Mouse (Mus musculus): Measurements from ENCODE around the gene Copg2. TPM values are rescaled to one million over a fixed set of nuclear protein-coding genes. Genes with fewer than 3 reads are reported as not detected.

Copg2 gene
- total and polyA plus RNA-seq, 3 experiments, result 20.4 to 45.8 (median 32.8) TPM

GRCm38 (mm10) chr6:30730301-30730971 is 166.2 kb downstream of the Copg2 start:
- no peak for TF ChIP-seq CTCF (IDR thresholded peaks at IDR 0.05; ENCODE audit: low read depth, low read length)
- no peak for TF ChIP-seq GATA1 (IDR thresholded peaks at IDR 0.05; ENCODE audit: borderline replicate concordance, low read length)
- no peak for TF ChIP-seq TAL1 (conservative IDR thresholded peaks at IDR 0.05; ENCODE audit: low read depth, low read length)
- Histone ChIP-seq H3K27me3 (ENCODE audit: insufficient read depth, low read length) (peaks cover 40% of the 10 kb centered on the region), H3K4me3 (ENCODE audit: low read depth, low read length) (no peak overlapping the region), H3K36me3 (replicated peaks) (no peaks in the 10 kb centered on the region), H3K4me1 (ENCODE audit: insufficient read depth, low read depth, low read length) (no peaks in the 10 kb centered on the region), H3K9me3 (replicated peaks) (no peaks in the 10 kb centered on the region)
- ATAC-seq (ENCODE audit: extremely low read depth, insufficient number of reproducible peaks, low FRiP score, poor library complexity, severe bottlenecking) (no peak), DNase-seq (ENCODE audit: low spot score) (no peak)

DNA sequence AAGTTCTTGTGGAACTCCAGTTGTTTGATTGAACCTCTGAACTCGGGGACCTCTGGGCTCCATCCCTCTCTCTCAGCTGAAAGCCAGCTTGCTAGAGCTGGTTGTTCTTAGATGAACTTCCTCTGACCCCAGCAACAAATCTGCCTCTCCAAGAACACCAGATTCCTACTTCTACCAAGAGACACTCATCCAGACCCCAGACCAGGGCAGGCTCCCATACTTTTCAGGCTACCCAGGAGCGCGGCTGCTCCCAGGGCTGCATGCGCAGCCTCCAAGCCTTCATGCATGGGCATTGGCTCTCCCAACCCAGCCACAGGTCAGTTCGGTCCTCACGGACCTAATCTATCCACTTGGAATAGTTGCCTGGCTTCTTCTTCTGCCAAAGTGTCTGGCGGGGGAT is 173.3 kb downstream of the Copg2 start, which contains the start of gene Mest:
TSS of gene Mest (plus strand) at position 217 of the 400 bp plus-strand sequence.
- peaks cover 15% of the 10 kb centered on the region for H3K27me3 ChIP-seq (ENCODE audit: insufficient read depth, low read length)
- H3K4me3 ChIP-seq (ENCODE audit: low read depth, low read length), result no peak within 1 kb of the TSS
- no peaks in the 10 kb centered on the region for H3K9me3 ChIP-seq (replicated peaks)
- no peaks in the 10 kb centered on the region for H3K4me1 ChIP-seq (ENCODE audit: insufficient read depth, low read depth, low read length)
- DNase-seq (ENCODE audit: low spot score), result no peak
- TF ChIP-seq POLR2AphosphoS5 (IDR thresholded peaks at IDR 0.05; ENCODE audit: insufficient replicate concordance, low read depth, low read length), result no peak
- no peak for TF ChIP-seq CTCF (IDR thresholded peaks at IDR 0.05; ENCODE audit: low read depth, low read length)
- TF ChIP-seq GATA1 (IDR thresholded peaks at IDR 0.05; ENCODE audit: borderline replicate concordance, low read length), result no peak
- no peak for TF ChIP-seq TAL1 (conservative IDR thresholded peaks at IDR 0.05; ENCODE audit: low read depth, low read length)
- no peak for TF ChIP-seq GATA2 (IDR thresholded peaks at IDR 0.05; ENCODE audit: borderline replicate concordance, low read depth, low read length)
- ATAC-seq (ENCODE audit: extremely low read depth, insufficient number of reproducible peaks, low FRiP score, poor library complexity, severe bottlenecking), result no peak
- no peaks in the 10 kb centered on the region for H3K36me3 ChIP-seq (replicated peaks)

DNA sequence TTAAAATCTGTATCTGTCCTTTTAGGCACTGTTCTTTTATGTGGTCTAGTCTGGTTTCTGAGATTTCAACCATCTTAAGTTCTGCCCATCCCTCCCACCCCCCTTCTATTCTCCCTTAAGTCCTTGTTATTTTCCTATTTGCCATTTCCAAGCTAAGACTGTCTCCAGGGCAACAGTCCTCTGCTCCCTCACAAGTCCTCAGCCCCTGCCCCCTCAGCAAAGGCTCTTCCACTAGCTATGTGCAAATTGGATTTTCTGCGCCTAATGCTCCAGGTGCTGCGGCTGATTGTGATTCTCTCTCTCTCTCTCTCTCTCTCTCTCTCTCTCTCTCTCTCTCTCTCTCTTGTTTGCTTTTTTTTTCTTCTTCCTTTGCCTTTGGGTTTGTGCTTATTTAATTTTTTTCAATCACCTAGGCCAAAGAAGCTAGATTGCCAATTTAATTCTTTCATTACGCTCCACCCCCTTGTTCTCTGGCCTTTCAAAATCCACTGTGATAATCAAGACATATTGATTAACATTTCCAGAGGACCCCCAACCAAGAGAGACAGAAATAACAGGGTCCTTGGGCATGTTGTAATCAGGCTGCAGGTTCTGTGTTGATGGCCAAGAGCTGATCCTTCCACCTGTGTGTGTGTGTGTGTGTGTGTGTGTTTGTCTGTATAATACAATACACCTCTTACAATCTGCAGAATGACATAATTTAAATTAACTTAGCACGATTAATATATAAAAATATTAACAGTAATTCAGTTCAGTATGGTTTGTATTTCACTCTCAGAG is 174.0 kb downstream of the Copg2 start:
- H3K36me3 ChIP-seq (replicated peaks), result no peaks in the 10 kb centered on the region
- ATAC-seq (ENCODE audit: extremely low read depth, insufficient number of reproducible peaks, low FRiP score, poor library complexity, severe bottlenecking) (no peak), DNase-seq (ENCODE audit: low spot score) (no peak)
- TF ChIP-seq GATA2 (IDR thresholded peaks at IDR 0.05; ENCODE audit: borderline replicate concordance, low read depth, low read length) (no peak), GATA1 (IDR thresholded peaks at IDR 0.05; ENCODE audit: borderline replicate concordance, low read length) (no peak), CTCF (IDR thresholded peaks at IDR 0.05; ENCODE audit: low read depth, low read length) (no peak), TAL1 (conservative IDR thresholded peaks at IDR 0.05; ENCODE audit: low read depth, low read length) (no peak), POLR2AphosphoS5 (IDR thresholded peaks at IDR 0.05; ENCODE audit: insufficient replicate concordance, low read depth, low read length) (no peak)
- no peaks in the 10 kb centered on the region for H3K9me3 ChIP-seq (replicated peaks)
- H3K4me1 ChIP-seq (ENCODE audit: insufficient read depth, low read depth, low read length), result no peaks in the 10 kb centered on the region
- peaks cover 10% of the 10 kb centered on the region; the same call in 1 of the 2 replicates for H3K27me3 ChIP-seq (ENCODE audit: insufficient read depth, low read length)
- H3K4me3 ChIP-seq (ENCODE audit: low read depth, low read length), result no peak overlapping the region

DNA sequence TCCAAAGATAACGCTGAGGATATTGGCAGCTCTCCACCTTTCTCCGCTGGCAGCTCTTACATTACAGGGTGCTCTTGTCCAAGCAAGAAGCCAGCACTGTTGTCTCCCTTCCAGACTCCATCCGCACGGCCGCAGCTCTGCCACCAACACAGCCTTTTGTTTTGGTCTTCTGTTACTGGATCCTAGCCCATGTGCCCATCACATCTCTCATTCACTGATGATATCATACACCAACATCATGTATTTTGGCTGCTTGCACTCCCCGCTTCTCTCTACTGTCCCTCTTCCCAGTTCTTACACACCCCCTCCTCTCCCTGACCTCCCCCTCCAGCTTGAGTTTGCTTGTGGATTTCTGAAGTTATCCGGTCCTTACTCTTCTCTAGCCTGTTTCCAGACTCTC is 179.8 kb downstream of the Copg2 start:
- no peak for DNase-seq (ENCODE audit: low spot score)
- no peaks in the 10 kb centered on the region for H3K36me3 ChIP-seq (replicated peaks)
- no peaks in the 10 kb centered on the region; the same call in 1 of the 2 replicates for H3K4me1 ChIP-seq (ENCODE audit: insufficient read depth, low read depth, low read length)
- TF ChIP-seq POLR2AphosphoS5 (IDR thresholded peaks at IDR 0.05; ENCODE audit: insufficient replicate concordance, low read depth, low read length) (no peak), TAL1 (conservative IDR thresholded peaks at IDR 0.05; ENCODE audit: low read depth, low read length) (no peak), CTCF (IDR thresholded peaks at IDR 0.05; ENCODE audit: low read depth, low read length) (no peak), GATA2 (IDR thresholded peaks at IDR 0.05; ENCODE audit: borderline replicate concordance, low read depth, low read length) (no peak), GATA1 (IDR thresholded peaks at IDR 0.05; ENCODE audit: borderline replicate concordance, low read length) (no peak)
- ATAC-seq (ENCODE audit: extremely low read depth, insufficient number of reproducible peaks, low FRiP score, poor library complexity, severe bottlenecking), result no peak
- H3K27me3 ChIP-seq (ENCODE audit: insufficient read depth, low read length), result peaks cover 19% of the 10 kb centered on the region; the same call in 1 of the 2 replicates
- H3K9me3 ChIP-seq (replicated peaks), result no peaks in the 10 kb centered on the region
- no peak overlapping the region for H3K4me3 ChIP-seq (ENCODE audit: low read depth, low read length)

DNA sequence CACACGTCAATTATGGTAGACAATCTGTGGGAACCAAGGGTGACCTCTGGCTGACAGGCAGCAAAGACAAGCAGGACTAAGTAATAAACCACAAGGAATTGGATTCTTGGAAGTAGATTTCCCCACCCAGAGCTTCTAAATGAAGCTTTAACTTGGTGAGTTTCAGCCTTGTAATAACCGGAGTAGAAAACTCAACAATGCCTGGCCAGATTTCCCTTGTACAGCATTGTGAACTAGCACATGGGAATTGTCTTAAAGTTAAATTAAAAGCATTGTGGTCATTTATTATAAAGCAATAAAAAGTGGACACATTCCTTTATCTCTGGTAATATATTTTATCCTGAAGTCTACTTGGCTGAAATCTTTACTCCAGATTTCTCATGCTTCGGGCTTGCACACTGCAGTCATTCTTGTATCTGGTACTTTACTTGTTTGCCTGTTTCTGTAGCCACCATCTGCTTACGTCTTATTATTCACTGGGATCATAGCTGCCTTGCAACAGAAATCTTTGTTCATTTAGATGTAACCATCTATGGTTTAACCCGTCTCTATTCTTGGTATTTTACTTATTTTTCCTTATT is 181.6 kb downstream of the Copg2 start:
- no peak for ATAC-seq (ENCODE audit: extremely low read depth, insufficient number of reproducible peaks, low FRiP score, poor library complexity, severe bottlenecking)
- H3K9me3 ChIP-seq (replicated peaks), result no peaks in the 10 kb centered on the region
- H3K4me1 ChIP-seq (ENCODE audit: insufficient read depth, low read depth, low read length), result no peaks in the 10 kb centered on the region; the same call in 1 of the 2 replicates
- no peak overlapping the region for H3K4me3 ChIP-seq (ENCODE audit: low read depth, low read length)
- H3K36me3 ChIP-seq (replicated peaks), result no peaks in the 10 kb centered on the region
- no peak for TF ChIP-seq GATA1 (IDR thresholded peaks at IDR 0.05; ENCODE audit: borderline replicate concordance, low read length)
- no peak for TF ChIP-seq TAL1 (conservative IDR thresholded peaks at IDR 0.05; ENCODE audit: low read depth, low read length)
- TF ChIP-seq GATA2 (IDR thresholded peaks at IDR 0.05; ENCODE audit: borderline replicate concordance, low read depth, low read length), result no peak
- no peak for TF ChIP-seq CTCF (IDR thresholded peaks at IDR 0.05; ENCODE audit: low read depth, low read length)
- no peak for TF ChIP-seq POLR2AphosphoS5 (IDR thresholded peaks at IDR 0.05; ENCODE audit: insufficient replicate concordance, low read depth, low read length)
- DNase-seq (ENCODE audit: low spot score), result no peak
- peaks cover 25% of the 10 kb centered on the region for H3K27me3 ChIP-seq (ENCODE audit: insufficient read depth, low read length)

DNA sequence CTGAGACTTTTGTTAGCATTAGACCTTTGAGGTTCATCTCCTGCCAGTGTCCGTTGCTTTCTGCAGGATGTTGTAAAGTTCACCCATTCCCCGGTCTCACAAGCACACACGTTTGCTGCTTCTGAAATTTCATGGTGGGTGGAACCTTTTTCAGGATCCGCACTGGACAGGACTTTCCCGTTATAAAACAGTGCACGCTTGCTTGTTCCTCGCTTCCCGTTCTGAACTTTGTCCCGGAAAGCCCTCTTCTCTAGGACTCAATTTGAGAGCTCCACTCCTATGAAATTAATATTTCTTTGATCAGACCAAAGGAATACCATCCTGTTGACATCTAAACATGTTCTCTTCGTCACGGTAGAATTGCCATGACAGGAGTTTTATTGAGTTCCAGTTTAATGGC is 182.7 kb downstream of the Copg2 start:
- peaks cover 22% of the 10 kb centered on the region for H3K27me3 ChIP-seq (ENCODE audit: insufficient read depth, low read length)
- no peaks in the 10 kb centered on the region; the same call in 1 of the 2 replicates for H3K4me1 ChIP-seq (ENCODE audit: insufficient read depth, low read depth, low read length)
- H3K4me3 ChIP-seq (ENCODE audit: low read depth, low read length), result no peak overlapping the region
- H3K9me3 ChIP-seq (replicated peaks), result no peaks in the 10 kb centered on the region
- TF ChIP-seq TAL1 (conservative IDR thresholded peaks at IDR 0.05; ENCODE audit: low read depth, low read length), result no peak
- no peak for TF ChIP-seq CTCF (IDR thresholded peaks at IDR 0.05; ENCODE audit: low read depth, low read length)
- TF ChIP-seq POLR2AphosphoS5 (IDR thresholded peaks at IDR 0.05; ENCODE audit: insufficient replicate concordance, low read depth, low read length), result no peak
- TF ChIP-seq GATA1 (IDR thresholded peaks at IDR 0.05; ENCODE audit: borderline replicate concordance, low read length), result no peak
- TF ChIP-seq GATA2 (IDR thresholded peaks at IDR 0.05; ENCODE audit: borderline replicate concordance, low read depth, low read length), result no peak
- no peaks in the 10 kb centered on the region for H3K36me3 ChIP-seq (replicated peaks)
- ATAC-seq (ENCODE audit: extremely low read depth, insufficient number of reproducible peaks, low FRiP score, poor library complexity, severe bottlenecking) (no peak), DNase-seq (ENCODE audit: low spot score) (no peak)

Measured in G1E (cell line).